Mouse (Mus musculus): Measurements from ENCODE around the gene Atxn10.

The Atxn10 gene

GRCm38 (mm10) chr15:85333511-85333910 is 2.5 kb upstream of the Atxn10 start:
- DNase-seq (ENCODE audit: low read depth, low spot score) = peak; percentile 90

DNA sequence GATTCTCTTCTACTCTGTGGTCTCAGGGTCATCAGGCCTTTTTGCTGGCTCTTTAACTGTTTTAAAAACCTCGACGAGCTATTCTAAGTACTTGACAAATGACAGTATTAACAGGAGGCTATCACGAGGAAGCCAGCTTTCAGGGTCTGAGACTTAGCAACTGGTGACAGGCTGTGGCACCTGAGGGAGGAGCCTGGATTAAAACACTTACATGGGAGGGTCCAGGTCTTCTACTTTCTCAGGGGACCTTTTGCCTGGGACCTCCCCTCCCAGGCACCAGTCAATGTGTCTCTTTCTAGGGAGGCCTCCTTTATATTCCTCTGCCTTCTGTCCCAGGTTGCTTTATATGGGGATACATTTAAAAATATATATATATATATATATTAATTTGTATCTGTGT is 1.8 kb upstream of the Atxn10 start:
- peak; percentile 53 for DNase-seq (ENCODE audit: low read depth, low spot score)

DNA sequence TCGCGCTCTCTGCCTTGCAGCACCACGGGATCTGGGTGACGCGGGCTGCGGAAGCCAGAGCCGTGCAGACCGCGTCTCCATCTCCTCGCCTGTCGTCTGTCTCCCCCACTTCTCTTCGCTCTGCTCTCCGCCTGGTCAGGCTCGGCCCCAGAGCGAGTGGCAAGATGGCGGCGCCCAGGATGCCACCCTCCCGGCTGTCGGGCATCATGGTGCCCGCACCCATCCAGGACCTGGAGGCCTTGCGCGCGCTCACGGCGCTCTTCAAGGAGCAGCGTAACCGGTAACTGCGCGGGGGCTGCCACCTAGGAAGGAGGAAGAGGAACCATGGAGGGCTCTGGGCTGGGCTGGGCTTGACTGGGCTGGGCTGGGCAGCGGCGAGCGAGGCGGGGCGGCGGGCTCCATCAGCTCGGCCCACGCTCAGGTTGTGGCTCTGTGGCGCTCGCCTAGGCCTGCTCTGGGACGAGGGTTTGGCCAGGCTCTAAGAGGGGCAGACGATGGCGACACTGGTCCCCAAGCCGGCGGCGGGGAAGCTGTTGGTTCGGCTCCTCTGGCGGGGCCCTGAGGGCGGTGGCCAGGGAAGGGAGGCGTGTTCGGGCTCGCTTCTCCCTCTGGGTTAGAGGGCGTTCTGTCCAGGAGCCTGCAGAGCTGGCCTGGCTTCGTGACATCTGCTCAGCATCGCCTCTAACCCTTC is 401 bp downstream of the Atxn10 start:
- peak; percentile 93 for DNase-seq (ENCODE audit: low read depth, low spot score)

- DNase-seq (ENCODE audit: low read depth, low spot score) = peak; percentile 71
Measured at GRCm38 (mm10) chr15:85337219-85337618, 1.2 kb downstream of the Atxn10 start.

GRCm38 (mm10) chr15:85337979-85338378 is 1.9 kb downstream of the Atxn10 start:
- DNase-seq (ENCODE audit: low read depth, low spot score) = no peak

DNA sequence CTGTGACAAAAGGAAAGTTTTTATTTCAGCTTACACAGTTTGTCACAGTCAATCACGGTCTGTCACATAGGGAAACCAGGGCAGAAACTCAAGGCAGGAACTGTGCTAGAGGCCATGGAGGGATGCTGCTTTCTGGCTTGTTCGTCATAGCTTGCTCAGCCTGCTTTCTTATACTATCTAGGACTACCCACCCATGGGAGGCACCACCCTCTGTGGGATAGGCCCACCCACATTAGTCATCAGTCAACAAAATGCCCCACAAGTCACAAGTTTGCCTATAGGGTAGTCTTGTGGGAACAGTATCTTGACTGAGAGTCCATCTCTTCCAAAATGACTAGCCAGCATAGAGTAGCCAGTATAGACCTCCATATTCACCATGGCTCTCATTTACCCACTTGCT is 6.2 kb downstream of the Atxn10 start:
- DNase-seq (ENCODE audit: low read depth, low spot score) = no peak

GRCm38 (mm10) chr15:85344673-85345072 is 8.6 kb downstream of the Atxn10 start:
- DNase-seq (ENCODE audit: low read depth, low spot score) = no peak

DNA sequence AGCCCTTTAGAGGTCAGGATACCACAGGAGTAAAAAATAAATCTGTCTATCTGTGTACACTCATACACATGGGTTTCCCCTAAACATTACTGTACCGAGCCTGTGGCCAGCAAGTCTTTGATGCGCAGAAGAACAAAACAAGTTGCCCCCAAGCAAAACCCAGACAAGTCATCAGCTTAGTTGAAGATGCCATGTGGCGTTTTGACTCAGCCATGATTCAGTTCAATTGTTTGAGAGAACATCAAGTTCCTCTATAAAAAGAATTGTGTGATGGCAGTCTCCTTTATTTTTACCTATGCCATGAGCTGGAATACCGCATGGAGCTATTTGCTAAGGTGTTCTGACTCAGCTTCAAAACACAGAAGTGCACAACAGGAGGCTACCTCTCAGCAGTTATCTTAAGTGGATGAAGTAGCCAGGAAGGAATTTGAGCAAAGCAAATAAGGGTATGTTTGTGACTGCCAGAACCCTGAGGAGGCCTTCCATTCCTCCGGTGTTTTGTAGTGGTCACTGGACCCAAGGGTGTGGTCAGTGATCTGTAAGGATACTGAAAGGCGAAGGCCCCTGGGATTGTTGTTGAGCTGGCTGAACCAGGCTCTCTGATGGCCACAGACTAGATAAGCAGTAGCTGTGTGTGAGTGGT is 11.1 kb downstream of the Atxn10 start:
- peak; percentile 24 for DNase-seq (ENCODE audit: low read depth, low spot score)

DNA sequence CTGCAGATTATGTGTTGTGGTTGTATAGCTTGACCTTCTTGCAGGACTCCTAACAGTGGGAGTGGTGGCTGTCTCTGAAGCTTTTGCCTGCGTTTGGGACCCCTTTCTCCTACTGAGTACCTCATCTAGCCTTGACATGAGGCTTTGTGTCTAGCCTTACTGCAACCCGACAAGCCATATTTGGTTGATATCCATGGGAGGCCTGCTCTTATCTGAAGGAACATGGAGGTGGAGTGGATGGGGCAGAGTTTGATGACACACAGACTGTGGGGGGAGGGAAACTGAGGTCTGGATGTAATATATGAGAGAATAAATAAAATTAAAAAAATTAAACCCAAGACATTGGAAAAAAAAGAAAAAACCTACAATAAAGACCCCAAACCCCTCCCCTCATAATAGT is 14.1 kb downstream of the Atxn10 start:
- no peak for DNase-seq (ENCODE audit: low read depth, low spot score)

GRCm38 (mm10) chr15:85354060-85354459 is 18.0 kb downstream of the Atxn10 start:
- no peak for DNase-seq (ENCODE audit: low read depth, low spot score)

- DNase-seq (ENCODE audit: low read depth, low spot score) = no peak
Measured at GRCm38 (mm10) chr15:85356112-85356511, 20.1 kb downstream of the Atxn10 start.

DNA sequence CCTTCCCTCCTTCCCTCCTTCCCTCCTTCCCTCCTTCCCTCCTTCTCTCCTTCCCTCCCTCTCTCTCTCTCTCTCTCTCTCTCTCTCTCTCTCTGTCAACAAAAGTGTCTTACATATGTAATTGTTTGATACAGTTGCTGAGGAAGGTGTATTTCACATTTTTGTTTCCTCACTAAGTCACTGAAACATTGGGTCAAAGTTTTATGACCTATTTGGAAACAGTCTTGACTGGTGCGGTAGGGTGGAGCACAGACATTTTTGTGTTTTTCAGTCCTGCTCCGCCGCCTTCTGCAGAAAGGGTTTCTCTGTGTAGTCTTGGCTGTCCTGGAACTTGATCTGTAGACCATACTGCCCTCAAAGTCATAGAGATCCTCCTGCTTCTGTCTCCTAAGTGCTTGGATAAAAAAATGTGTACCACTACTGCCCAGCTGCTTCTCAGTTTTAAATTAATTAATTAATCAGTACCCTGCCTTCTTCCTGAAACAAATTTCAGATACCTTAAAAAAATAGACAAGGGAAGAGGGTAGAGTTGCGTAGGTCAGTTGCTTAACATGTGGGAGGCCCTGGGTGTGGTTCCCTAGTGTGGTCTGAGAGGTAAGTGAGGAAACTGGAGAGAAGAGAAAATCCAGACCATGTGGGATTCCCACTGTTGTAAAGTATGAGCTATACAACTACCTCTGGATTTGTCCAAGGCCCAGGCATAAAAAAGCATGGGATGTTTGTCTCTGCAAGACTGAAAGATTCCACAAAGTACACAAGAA is 21.6 kb downstream of the Atxn10 start:
- DNase-seq (ENCODE audit: low read depth, low spot score) = no peak

DNA sequence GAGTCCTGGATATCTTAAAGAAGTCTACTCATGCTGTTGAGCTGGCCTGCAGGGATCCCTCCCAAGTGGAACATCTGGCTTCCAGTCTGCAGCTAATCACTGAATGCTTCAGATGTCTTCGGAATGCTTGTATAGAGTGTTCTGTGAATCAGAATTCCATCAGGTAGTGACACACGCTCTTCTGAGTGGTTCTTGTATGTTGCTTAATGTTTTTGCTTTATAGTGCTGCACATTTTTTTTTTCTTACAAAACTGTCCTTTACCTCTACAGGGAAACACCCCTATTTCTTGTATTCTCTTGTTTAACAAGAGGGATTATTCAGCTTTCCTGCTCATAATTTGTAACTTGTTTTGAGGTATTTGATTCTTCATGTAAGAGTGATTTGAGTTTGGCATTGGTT is 23.4 kb downstream of the Atxn10 start:
- DNase-seq (ENCODE audit: low read depth, low spot score) = no peak

DNA sequence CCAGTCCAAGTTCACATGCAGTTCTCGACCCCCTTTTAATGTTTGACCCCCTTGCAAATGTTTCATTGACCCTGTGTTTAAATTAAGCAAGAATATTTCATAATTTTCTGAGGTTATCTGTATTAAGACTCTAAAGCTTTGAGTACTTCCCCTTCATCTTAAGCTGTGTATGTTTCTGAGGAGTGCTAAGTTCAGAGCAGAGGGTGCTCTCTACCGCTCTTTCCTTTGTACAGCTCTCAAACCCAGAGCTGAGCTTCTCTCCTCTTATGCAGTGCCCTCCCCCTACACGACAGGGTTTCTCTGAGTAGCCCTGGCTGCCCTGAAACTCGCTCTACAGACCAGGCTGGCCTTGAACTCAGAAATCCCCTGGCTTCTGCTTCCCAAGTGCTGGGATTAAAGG is 23.9 kb downstream of the Atxn10 start:
- DNase-seq (ENCODE audit: low read depth, low spot score) = no peak

GRCm38 (mm10) chr15:85364366-85364765 is 28.3 kb downstream of the Atxn10 start:
- DNase-seq (ENCODE audit: low read depth, low spot score) = no peak

DNA sequence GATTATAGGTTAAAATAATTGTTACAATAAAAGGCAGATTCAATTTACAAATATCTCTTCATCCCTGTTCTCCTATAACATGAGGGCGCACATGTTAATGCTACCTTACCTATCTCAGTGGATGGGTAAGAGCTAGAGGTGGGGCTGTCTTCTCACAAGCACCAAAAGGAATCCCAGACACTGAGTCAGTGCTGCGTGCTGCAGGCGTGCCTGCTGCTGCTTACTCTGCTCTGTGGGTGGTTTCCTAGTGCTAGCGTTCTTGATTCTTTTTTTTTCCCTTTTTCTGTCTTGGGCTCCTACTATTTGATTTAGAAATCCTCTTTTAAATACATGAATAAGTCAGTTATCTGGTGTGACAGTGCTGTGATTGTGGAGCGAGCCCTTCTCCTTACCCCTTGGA is 30.9 kb downstream of the Atxn10 start:
- no peak for DNase-seq (ENCODE audit: low read depth, low spot score)

GRCm38 (mm10) chr15:85369765-85370164 is 33.7 kb downstream of the Atxn10 start:
- no peak for DNase-seq (ENCODE audit: low read depth, low spot score)

DNA sequence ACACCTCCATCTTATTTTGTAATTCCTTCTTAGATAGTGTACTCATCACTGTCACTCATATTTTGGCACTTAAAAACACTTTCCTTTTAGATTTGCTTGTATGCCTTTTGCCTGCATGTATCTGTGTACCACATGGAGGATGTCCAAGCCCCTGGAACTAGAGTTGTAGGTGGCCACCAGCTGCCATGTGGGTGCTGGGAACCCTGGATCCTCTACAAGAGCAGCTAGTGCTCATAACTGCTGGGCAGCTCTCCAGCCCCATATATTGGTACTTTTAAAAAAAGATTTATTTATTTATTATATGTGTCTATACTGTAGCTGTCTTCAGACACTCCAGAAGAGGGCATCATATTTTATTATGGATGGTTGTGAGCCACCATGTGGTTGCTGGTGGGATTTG is 37.1 kb downstream of the Atxn10 start:
- no peak for DNase-seq (ENCODE audit: low read depth, low spot score)

GRCm38 (mm10) chr15:85383477-85383876 is 47.4 kb downstream of the Atxn10 start:
- no peak for DNase-seq (ENCODE audit: low read depth, low spot score)

DNA sequence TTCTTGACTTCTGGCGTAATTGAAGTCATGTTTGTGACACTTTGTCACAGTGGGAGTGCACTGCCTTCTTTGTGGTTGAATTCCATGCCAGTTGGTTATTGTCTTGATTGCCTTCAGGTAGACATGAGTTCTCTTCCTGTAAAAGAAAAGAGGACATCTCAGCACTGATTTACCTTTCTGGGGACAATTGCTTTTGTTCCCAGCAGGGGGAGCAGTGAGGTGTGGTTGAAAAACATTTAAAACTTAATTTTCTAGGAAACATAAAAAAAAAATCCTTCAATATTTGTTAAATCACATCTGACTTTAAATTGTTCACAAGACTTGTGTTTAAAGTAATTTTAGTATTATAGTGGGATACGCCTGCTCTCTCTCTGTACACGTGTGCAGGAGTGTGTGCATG is 52.7 kb downstream of the Atxn10 start:
- peak; percentile 37 for DNase-seq (ENCODE audit: low read depth, low spot score)

DNA sequence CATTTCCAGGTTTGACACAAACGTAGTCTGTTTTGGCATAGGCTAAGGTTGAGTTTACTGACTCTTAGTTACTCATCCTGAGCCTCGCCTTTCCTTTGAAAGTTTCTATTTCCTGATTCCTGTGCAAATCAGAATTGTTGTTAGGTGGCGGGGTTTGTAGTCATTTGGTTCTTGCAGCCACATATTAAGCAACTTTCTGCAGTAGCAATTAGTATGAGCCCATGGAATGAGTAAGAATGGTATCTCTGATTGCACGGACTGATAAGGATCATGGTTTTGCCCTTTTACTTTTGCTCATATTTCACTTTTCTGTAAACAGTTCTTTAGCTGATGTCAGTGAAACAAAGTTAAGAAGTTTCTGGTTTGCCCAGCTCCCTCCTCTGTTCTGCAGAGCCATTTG is 53.9 kb downstream of the Atxn10 start:
- DNase-seq (ENCODE audit: low read depth, low spot score) = no peak

DNA sequence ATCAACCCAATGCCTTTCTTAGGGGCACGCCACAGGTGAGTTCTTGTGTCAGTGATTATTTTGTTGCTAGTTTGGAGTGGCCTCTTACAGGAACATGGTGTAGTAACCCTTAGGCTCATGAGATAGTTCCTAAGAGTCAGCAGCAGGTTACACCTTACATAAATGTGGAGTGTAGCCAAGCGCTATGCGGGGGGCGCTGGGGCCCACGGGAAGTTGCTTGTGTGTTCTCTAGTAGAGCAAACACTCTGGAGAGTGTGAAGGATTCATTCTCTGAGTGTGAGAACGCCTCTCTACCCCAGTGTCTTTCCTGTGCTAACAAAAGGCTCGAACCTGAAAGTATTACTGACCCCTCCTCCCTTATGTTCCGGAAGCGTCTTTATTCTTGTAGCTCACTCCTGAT is 59.3 kb downstream of the Atxn10 start:
- no peak for DNase-seq (ENCODE audit: low read depth, low spot score)

DNA sequence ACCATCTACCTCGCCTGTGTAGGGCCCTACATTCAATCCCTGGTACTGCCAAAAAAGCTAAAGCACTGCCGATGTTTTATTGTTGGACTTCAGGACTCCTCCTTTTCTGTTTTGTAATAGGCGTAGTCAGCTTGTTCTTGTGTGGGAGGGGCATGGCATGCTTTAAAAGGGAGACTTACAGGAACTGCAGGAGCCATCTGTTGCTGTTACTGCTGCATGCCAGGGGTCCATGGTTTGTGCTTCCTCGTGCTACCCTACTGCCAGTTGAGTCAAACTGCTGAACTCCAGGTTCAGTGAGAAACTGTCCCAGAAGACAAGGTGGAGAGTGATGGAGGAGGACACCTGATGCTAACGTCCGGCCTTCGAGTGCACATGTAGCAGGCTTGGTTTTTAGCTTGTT is 65.9 kb downstream of the Atxn10 start:
- peak; percentile 28 for DNase-seq (ENCODE audit: low read depth, low spot score)
